Mouse (Mus musculus) cortical plate, adult 2 months (tissue): ENCODE results near the gene Sdad1.

ENCODE experiments used
- CTCF ChIP-seq: fragments of 200-500 bp; IDR thresholded peaks from 2 replicates; pipeline ENCODE4 v1.5.1; 2011; ENCODE audit warnings: mild to moderate bottlenecking, control low read depth, low read length; ENCODE audit not compliant: insufficient read depth; ENCODE audit errors: extremely low read depth
- POLR2A ChIP-seq: fragments of 200-500 bp; IDR thresholded peaks from 2 replicates; pipeline ENCODE4 v1.6.1; 2011; ENCODE audit warnings: mild to moderate bottlenecking, low read length, control low read depth; ENCODE audit not compliant: insufficient read depth; ENCODE audit errors: extremely low read depth

GRCm38 (mm10) chr5:92348794-92349413 is 38.6 kb upstream of the Sdad1 start, which contains the start of gene Cxcl10:
- TF ChIP-seq CTCF, result no peak
- TF ChIP-seq POLR2A, result no peak
